Mouse (Mus musculus): ENCODE results near the gene Piwil4. TPM values are rescaled to one million over a fixed set of nuclear protein-coding genes. Genes with fewer than 3 reads are reported as not detected.

The Piwil4 gene
- polyA plus RNA-seq, 1 experiment from 2014 or later, result not detected

DNA sequence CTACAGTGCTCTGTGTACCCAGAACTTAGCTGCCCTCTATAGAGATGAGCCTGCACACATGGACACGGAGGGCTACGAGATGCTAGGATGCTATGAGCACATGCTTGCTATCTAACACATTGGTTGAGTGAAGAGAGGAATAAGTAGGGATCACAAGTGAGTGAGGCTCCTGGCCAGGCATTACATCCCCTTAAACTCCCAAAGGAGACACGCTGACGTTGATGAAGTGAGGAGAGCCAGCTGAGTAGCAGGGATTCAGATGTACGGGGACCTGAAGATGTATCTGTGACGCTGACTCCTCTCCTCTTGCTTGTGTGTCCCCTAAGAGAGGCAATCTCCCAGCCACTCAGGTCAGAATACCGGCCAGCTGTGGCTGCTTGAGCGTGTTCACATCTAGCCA is 92.7 kb downstream of the Piwil4 start:
- no peaks in the 10 kb centered on the region for H3K27me3 ChIP-seq (ENCODE audit: insufficient read depth, low read length)
- H3K4me1 ChIP-seq (ENCODE audit: insufficient read depth), result no peaks in the 10 kb centered on the region
- 72% methylated on average over 8 of the region's 8 CpGs for WGBS
- DNase-seq (no peak), ATAC-seq (ENCODE audit: insufficient read depth) (no peak)
- H3K9ac ChIP-seq, result no peak overlapping the region
- H3K9me3 ChIP-seq (ENCODE audit: low read depth, low read length), result no peaks in the 10 kb centered on the region
- no peak for TF ChIP-seq CTCF (IDR thresholded peaks at IDR 0.05; ENCODE audit: low read depth)
- no peak overlapping the region for H3K4me2 ChIP-seq
- no peak overlapping the region for H3K27ac ChIP-seq (ENCODE audit: low read depth)
- H3K36me3 ChIP-seq (ENCODE audit: insufficient read depth), result no peaks in the 10 kb centered on the region
- no peak overlapping the region for H3K4me3 ChIP-seq (ENCODE audit: low read depth, low read length)

DNA sequence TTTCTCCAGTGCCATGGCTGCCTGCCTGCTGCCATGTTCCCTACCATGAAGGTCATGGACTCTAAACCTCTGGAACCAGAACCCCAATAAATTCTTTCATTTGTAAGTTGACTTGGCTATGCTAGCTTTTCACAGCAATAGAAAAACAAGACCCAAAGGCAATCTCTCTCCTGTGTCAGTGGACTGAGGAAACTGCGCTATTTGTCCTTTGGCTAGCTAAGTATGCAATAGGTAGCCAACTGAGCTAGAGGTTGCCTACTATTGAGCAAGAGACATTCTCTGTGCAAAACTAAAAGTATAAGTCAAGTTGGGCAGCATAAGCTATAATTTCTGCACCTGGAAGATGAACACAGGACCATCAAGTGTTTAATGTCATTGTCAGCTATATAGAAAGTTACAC is 93.9 kb downstream of the Piwil4 start:
- H3K4me2 ChIP-seq, result no peak overlapping the region
- ATAC-seq (ENCODE audit: insufficient read depth), result no peak
- H3K9me3 ChIP-seq (ENCODE audit: low read depth, low read length), result no peaks in the 10 kb centered on the region
- H3K4me3 ChIP-seq (ENCODE audit: low read depth, low read length), result no peak overlapping the region
- no peak for TF ChIP-seq CTCF (IDR thresholded peaks at IDR 0.05; ENCODE audit: low read depth)
- no peak overlapping the region for H3K27ac ChIP-seq (ENCODE audit: low read depth)
- 91% methylated on average over 1 of the region's 1 CpGs for WGBS
- peaks cover 7% of the 10 kb centered on the region for H3K4me1 ChIP-seq (ENCODE audit: insufficient read depth)
- no peaks in the 10 kb centered on the region for H3K36me3 ChIP-seq (ENCODE audit: insufficient read depth)
- DNase-seq, result no peak
- no peak overlapping the region for H3K9ac ChIP-seq
- H3K27me3 ChIP-seq (ENCODE audit: insufficient read depth, low read length), result no peaks in the 10 kb centered on the region

Other genes with a start within 250 kb of the Piwil4 start
- 0.30 and 0.88 TPM in 2 replicates for gene Kdm4d, start 240.3 kb downstream of the Piwil4 start, polyA plus RNA-seq (2014; fragmentation: Nextera tagmentation; extraction: Ambion mirVana)
- gene Cwc15, start 240.1 kb downstream of the Piwil4 start, polyA plus RNA-seq (2014; fragmentation: Nextera tagmentation; extraction: Ambion mirVana), result 146 and 148 TPM in 2 replicates
- 26.4 and 29.6 TPM in 2 replicates for gene Amotl1, start 95.7 kb downstream of the Piwil4 start, polyA plus RNA-seq (2014; fragmentation: Nextera tagmentation; extraction: Ambion mirVana)
- gene Fut4, start 11.7 kb upstream of the Piwil4 start, polyA plus RNA-seq (2014; fragmentation: Nextera tagmentation; extraction: Ambion mirVana), result 2.9 and 3.5 TPM in 2 replicates
- not detected in 2 replicates for gene 1700012B09Rik, start 30.3 kb upstream of the Piwil4 start, polyA plus RNA-seq (2014; fragmentation: Nextera tagmentation; extraction: Ambion mirVana)
- 34.6 and 38.0 TPM in 2 replicates for gene Mre11a, start 43.9 kb upstream of the Piwil4 start, polyA plus RNA-seq (2014; fragmentation: Nextera tagmentation; extraction: Ambion mirVana)
- gene Ankrd49, start 44.1 kb upstream of the Piwil4 start, polyA plus RNA-seq (2014; fragmentation: Nextera tagmentation; extraction: Ambion mirVana), result 45.9 and 46.8 TPM in 2 replicates
- 0.13 and 0.24 TPM in 2 replicates for gene Gpr83, start 119.5 kb upstream of the Piwil4 start, polyA plus RNA-seq (2014; fragmentation: Nextera tagmentation; extraction: Ambion mirVana)
- gene Izumo1r, start 163.2 kb upstream of the Piwil4 start, polyA plus RNA-seq (2014; fragmentation: Nextera tagmentation; extraction: Ambion mirVana), result 0.34 and 0.47 TPM in 2 replicates